Mouse (Mus musculus): ENCODE measurements around the gene Gsn.

Gene Gsn

DNA sequence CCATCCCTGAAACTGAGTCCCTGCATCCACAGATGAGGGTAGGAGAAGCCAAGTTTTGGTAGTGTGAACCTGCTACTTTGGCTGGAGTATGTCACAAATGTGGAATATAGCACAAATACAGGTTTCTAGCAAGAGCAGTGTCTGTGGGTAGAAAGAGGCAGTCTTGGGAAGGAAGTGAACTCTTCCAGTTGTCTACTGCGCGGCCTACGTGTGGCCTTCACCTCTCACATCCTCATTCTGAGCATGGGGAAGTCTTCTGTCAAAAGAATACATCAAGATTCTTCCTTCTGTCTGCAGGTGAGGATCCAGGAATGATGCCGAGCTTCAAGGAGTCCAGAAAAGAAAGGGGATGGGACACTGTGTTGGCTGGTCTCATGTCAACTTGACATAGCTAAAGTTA lies 2.4 kb upstream of the Gsn start:
- DNase-seq (ENCODE audit: low spot score in 2 of 2): no peak

DNA sequence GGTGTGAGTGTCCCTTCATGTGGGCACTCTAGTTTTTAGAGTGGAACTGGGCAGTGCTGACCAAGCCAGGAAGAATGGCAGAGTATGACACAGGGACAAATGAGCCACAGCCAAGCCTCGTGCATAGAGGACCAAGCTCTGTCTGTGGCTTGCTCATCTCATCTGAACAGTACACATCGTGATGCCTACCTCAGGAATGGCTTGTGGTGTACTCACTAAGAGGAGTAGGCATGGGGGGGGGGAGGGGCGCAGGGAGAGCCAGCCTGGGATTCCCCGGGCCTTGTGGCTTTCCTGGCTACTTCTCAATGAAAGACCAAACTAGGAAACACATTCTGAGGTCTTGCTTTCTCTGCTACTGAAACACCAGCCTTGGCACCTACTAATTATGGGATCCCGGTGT lies 1.2 kb upstream of the Gsn start:
- no peak for DNase-seq (ENCODE audit: low spot score in 2 of 2)

GRCm38 (mm10) chr2:35255462-35255861 lies 718 bp upstream of the Gsn start:
- no peak for DNase-seq (ENCODE audit: low spot score in 2 of 2)

GRCm38 (mm10) chr2:35256932-35257331 lies 752 bp downstream of the Gsn start:
- DNase-seq (ENCODE audit: low spot score in 2 of 2): no peak

DNA sequence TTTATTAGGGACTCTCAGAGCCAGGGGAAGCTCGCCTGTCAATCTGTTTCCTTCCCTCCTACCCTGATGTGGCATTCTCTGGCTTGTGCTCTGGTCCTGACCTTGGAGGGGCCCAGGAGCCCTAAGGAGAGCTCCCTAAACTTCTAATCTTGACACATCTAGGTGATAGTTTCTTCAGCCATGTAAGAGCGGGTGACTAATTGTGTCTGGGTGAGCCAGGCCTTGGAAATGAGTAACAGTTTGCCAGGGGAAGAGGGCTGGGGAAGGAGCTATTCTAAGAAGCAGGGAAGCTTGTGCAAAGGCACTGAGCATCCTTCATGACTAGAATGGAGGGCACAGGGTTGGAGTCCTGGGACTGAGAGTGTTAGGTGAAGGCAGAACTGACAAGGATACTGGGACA lies 1.7 kb downstream of the Gsn start:
- DNase-seq (ENCODE audit: low spot score in 2 of 2): no peak

DNA sequence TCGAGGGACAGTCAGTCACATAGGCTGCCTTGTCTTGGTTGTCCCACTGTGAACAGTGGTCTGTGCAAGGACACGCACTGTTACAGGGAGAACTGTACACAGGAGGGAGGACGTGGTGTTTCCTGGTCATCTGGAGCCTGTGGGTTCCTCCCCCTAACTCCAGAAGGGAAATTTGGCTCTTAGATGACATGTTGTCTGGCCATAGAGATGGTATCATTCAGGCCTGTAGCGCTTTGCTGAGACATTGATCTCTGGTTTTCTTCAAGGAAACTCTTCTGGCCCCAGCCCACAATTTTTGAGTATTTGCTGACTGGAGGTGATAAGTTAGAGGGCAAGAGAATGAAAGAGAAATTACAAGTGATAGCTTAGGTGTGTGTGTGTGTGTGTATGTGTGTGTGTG lies 2.4 kb downstream of the Gsn start:
- DNase-seq (ENCODE audit: low spot score in 2 of 2): no peak

- DNase-seq (ENCODE audit: low spot score in 2 of 2): no peak
Measured at GRCm38 (mm10) chr2:35259338-35260080, 3.3 kb downstream of the Gsn start.

DNA sequence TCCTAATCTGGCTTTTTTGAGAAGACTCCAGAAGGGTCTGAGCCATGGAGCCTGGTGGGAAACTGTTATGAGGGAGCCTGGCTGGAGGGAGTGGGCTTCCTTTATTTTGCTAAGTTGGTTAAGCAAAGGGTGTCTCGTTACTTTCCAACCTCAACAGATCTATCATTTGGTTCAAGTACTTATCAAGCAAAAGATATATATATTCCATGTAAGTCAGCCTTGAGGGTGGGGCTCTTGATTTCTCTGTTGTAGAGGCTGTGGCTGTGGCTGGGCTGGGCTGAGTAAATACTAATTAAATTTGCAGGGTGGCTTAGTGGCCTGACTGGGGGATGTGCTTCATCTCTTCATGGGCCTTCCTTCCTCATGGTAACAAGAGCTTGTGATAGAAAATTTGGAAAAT lies 4.1 kb downstream of the Gsn start:
- no peak for DNase-seq (ENCODE audit: low spot score in 2 of 2)

- no peak for DNase-seq (ENCODE audit: low spot score in 2 of 2)
Measured at GRCm38 (mm10) chr2:35264095-35264494, 7.9 kb downstream of the Gsn start.

DNA sequence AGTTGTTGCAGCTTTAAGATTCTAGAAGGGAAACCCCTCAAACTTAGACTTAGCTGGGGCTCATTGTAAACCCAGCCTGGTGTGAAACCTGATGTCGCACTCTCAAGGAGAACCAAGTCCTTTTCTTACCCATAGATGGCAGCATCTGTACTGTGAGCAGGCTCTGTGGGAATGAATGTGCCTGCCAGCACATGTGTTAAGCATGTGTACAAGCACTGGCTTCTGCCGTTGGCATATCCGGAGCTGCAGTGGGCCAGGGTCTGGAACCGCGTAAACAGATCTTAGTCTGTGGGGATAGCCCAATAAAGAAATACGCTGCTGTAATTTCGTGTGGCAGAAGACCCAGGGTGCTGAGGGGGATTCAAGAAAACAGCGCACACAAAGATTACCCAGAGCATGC lies 9.1 kb downstream of the Gsn start:
- peak in 1 of 2 experiments; percentile 50 for DNase-seq (ENCODE audit: low spot score in 2 of 2)

- DNase-seq (ENCODE audit: low spot score in 2 of 2): no peak
Measured at GRCm38 (mm10) chr2:35265775-35266174, 9.6 kb downstream of the Gsn start.

DNA sequence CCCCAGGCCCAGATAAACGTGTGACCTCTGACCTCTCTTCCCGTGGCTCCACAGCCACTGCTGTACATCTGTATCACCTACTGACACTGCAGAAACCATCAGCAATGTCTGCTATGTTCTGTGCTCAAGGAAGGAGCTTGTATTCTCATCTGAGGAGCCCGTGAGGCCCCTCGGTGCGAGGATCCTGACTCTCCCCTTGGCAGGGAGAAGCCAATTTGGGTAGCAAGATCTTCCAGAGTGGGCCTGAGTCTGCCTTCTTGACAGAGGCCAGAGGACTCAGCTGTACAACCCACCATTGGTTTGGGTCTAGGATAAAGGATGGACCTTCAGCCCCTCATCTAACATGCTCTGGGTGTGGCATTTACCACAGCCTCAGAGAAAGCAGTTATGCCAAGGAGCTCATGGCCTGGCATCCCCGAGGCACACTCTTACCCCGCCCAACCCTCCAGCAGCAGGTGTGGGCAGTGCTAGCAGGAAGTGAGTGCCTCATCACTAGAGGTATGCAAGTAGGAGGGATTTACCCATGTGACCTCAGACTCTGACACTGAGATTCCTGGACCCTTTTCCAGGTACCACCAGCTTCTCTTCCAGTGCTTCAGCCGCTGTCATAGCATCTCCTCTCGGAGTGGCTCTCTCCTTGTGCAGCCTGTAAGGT lies 10.2 kb downstream of the Gsn start:
- no peak for DNase-seq (ENCODE audit: low spot score in 2 of 2)

DNA sequence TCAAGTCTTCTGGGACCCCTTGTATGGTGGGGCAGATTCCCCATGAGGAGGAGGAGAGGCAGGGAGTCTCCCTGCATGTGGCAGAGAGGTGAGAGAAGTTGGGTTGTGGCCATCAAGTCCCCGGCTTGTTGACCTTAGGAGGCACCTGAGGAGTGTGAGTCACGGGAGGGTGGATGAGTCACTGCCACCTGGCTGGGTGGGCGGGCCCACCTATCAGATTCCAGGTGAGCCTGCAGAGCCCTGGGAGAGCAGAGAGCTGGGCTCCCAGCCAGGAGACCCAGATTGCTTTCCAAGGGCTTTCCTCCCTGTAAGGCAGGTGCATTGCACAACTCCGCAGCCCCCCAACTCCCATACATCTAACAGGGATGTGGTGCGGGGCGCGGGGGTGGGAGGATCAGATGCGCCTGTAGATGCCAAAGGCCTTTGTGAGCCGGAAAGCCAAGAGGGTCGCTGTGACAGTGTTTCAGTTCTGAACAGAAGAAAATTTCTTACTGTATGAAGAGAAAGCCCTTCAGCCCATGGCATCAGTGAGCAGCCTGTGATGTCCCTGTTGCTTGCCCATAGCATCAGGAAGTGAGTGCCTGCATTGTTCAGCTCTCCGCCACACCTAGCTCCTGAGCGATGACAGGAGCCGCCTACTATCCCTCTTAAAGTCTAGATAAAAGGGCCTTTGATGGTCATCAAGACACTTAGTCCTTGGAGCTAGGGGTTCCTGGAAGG lies 11.1 kb downstream of the Gsn start:
- no peak for DNase-seq (ENCODE audit: low spot score in 2 of 2)

- no peak for DNase-seq (ENCODE audit: low spot score in 2 of 2)
Measured at GRCm38 (mm10) chr2:35267876-35268566, 11.8 kb downstream of the Gsn start.

DNA sequence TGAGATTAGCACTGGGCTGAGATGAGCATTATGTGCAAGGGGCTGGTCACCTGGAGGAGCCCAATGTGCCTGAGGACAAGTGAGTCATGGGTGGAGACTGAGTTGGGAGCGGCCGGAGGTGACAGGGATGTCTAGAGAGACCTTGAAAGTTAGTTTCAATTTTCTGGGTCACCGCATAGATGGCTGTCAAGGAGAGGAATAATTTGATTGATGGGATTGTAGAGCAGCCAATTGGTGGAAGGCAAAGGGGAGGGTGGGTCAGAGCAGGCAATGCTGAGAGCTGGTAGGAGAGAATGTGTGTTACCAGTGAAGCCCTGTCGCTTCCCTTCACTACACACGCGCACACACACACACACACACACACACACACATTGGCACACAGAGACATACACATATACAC lies 13.0 kb downstream of the Gsn start:
- DNase-seq (ENCODE audit: low spot score in 2 of 2): no peak

DNA sequence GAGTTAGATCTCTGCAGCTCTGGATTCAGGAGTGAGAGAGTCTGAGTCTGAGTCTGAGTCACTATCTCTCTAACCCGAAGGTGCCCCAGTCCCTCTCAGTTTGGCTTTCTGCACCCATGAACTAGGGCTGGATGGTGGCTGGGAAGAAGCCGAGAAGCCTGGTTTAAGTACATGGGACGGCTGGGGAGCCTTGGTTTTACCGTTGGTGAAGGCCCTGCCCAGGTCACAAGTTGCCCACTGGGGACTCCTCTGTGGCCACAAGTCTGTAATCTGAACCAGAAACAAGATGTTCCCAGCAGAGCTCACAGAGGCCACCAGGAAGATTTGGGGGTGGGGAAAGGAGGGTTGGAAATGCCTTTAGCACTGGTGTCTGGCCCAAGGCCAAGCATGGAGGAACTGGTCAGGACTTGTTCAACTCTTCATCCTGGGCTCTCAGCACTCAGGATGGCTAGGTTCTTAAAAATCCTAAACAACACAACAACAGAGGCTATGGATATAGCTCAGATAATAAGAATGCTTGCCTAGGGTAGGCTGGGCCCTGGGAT lies 13.6 kb downstream of the Gsn start:
- no peak for DNase-seq (ENCODE audit: low spot score in 2 of 2)

DNA sequence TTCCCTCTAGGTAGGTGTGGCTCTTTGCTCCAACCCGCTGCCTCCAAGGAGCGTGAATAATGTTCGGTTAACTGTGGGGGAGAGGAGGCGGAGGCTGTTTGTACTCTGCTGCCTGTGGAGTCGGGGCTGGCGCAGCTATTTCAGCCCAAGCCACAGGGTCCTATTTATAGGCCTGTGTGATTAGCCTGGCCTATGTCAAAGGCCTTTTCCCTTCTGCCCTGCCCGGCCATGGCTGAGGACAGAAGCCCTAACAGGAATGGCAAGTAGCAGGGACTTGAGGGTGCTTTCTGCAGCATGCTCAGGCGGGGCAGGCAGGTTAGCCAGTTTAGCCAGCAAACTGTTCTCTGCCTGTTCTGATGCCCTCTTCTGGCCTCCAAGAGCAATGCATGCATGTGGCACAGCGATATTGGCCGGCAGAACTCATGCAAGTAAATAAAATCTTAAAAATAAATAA lies 14.4 kb downstream of the Gsn start:
- DNase-seq (ENCODE audit: low spot score in 2 of 2): peak in 1 of 2 experiments; percentile 56

GRCm38 (mm10) chr2:35271817-35272216 lies 15.6 kb downstream of the Gsn start:
- DNase-seq (ENCODE audit: low spot score in 2 of 2): peak; percentile 32 to 70

DNA sequence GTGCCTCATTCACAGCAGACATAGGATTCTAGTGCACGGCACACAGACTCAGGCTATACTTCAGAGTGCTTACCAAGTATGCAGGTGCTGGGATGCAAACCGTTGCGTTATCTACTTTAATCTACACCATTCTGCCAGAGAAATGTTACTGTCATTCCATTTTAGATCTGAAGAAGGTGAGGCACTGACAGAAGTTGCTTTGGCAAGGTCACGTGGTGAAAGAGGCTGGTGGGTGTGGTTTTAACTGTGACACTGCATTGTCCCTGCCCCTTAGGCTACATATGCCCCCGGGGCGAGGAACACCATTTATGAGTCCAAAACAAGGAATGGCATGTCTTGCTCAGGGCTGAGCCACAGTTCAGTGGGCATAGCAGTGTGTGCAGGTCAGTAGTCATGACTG lies 16.7 kb downstream of the Gsn start:
- DNase-seq (ENCODE audit: low spot score in 2 of 2): no peak

- DNase-seq (ENCODE audit: low spot score in 2 of 2): no peak
Measured at GRCm38 (mm10) chr2:35273536-35273935, 17.4 kb downstream of the Gsn start.

GRCm38 (mm10) chr2:35277686-35278085 lies 21.5 kb downstream of the Gsn start:
- DNase-seq (ENCODE audit: low spot score in 2 of 2): no peak
